Mouse (Mus musculus): Measurements from ENCODE around the gene Arid1b. TPM values are rescaled to one million over a fixed set of nuclear protein-coding genes. Genes with fewer than 3 reads are reported as not detected.

Gene Arid1b
- total and polyA plus RNA-seq, 3 experiments = 6.1 to 12.4 (median 9.7) TPM

- H3K9me3 ChIP-seq (replicated peaks; ENCODE audit: low read length) = no peaks in the 10 kb centered on the region
- H3K4me1 ChIP-seq (ENCODE audit: control insufficient read depth in 1 of 2, insufficient read depth in 2 of 2) = peaks cover 0 to 41% of the 10 kb centered on the region in 2 experiments; a peak in 2 of 4 replicates
- no peak overlapping the region for H3K27ac ChIP-seq (ENCODE audit: insufficient read depth, low read depth)
- H3K36me3 ChIP-seq (replicated peaks in 1 of 2; ENCODE audit: control insufficient read depth in 1 of 2, insufficient read depth in 1 of 2, low read length in 1 of 2) = peaks cover 0 to 9% of the 10 kb centered on the region in 2 experiments
- no peak overlapping the region for H3K4me3 ChIP-seq (replicated peaks in 1 of 3; ENCODE audit: low read depth in 2 of 3, low read length in 2 of 3, poor library complexity in 1 of 3)
- H3K4me2 ChIP-seq (ENCODE audit: insufficient read depth, low read depth, poor library complexity, severe bottlenecking) = no peak overlapping the region
- in situ Hi-C loops (cut with MboI; ENCODE audit: low pct_ligation_motif_present, low pct_unique_long_range_greater_than_20kb, low sequenced_read_pairs) (no loop called here), dilution Hi-C loops (cut with MboI; ENCODE audit: extremely low pct_ligation_motif_present, extremely low pct_unique_long_range_greater_than_20kb, low sequenced_read_pairs) (no loop called here)
- H3K79me2 ChIP-seq (replicated peaks; ENCODE audit: control insufficient read depth, extremely low read depth, insufficient read depth, poor library complexity, severe bottlenecking) = no peaks in the 10 kb centered on the region; the same call in 1 of the 2 replicates
- H3K9ac ChIP-seq (ENCODE audit: insufficient read depth, low read depth) = no peak overlapping the region
- H3K27me3 ChIP-seq (replicated peaks) = no peaks in the 10 kb centered on the region
- no peak for DNase-seq (ENCODE audit: extremely low read depth)
- no peak for TF ChIP-seq TBP (conservative IDR thresholded peaks at IDR 0.05; ENCODE audit: low read depth, low read length)
- TF ChIP-seq ELF1 (IDR thresholded peaks at IDR 0.05; ENCODE audit: low read depth, low read length) = no peak
- no peak for TF ChIP-seq USF2 (conservative IDR thresholded peaks at IDR 0.05; ENCODE audit: low read depth, low read length)
- TF ChIP-seq MXI1 (IDR thresholded peaks at IDR 0.05; ENCODE audit: low read depth, low read length) = no peak
- TF ChIP-seq SMC3 (IDR thresholded peaks at IDR 0.05; ENCODE audit: low read depth, low read length) = no peak
- TF ChIP-seq BHLHE40 (IDR thresholded peaks at IDR 0.05; ENCODE audit: low read depth, low read length) = no peak
- TF ChIP-seq E2F4 (IDR thresholded peaks at IDR 0.05; ENCODE audit: insufficient replicate concordance, low read depth, low read length) = no peak
- no peak for TF ChIP-seq KAT2A (IDR thresholded peaks at IDR 0.05; ENCODE audit: insufficient replicate concordance, low read length)
- no peak for TF ChIP-seq RCOR1 (conservative IDR thresholded peaks at IDR 0.05; ENCODE audit: low read depth, low read length)
- no peak for TF ChIP-seq NELFE (IDR thresholded peaks at IDR 0.05; ENCODE audit: low read depth, low read length)
- TF ChIP-seq NRF1 (IDR thresholded peaks at IDR 0.05; ENCODE audit: low read depth, low read length) = no peak
- TF ChIP-seq PAX5 (IDR thresholded peaks at IDR 0.05; ENCODE audit: low read length) = no peak
- TF ChIP-seq CHD1 (IDR thresholded peaks at IDR 0.05; ENCODE audit: low read depth, low read length) = no peak
- no peak for TF ChIP-seq TCF12 (IDR thresholded peaks at IDR 0.05; ENCODE audit: low read depth, low read length)
Measured at GRCm38 (mm10) chr17:5118171-5118570, 124.0 kb downstream of the Arid1b start.

GRCm38 (mm10) chr17:5124643-5125042 is 130.5 kb downstream of the Arid1b start:
- Histone ChIP-seq H3K79me2 (replicated peaks; ENCODE audit: control insufficient read depth, extremely low read depth, insufficient read depth, poor library complexity, severe bottlenecking) (no peaks in the 10 kb centered on the region; the same call in 1 of the 2 replicates), H3K27ac (ENCODE audit: insufficient read depth, low read depth) (no peak overlapping the region), H3K27me3 (replicated peaks) (no peaks in the 10 kb centered on the region), H3K4me1 (ENCODE audit: control insufficient read depth in 1 of 2, insufficient read depth in 2 of 2) (peaks cover 12 to 85% of the 10 kb centered on the region in 2 experiments), H3K4me2 (ENCODE audit: insufficient read depth, low read depth, poor library complexity, severe bottlenecking) (no peak overlapping the region), H3K4me3 (replicated peaks in 1 of 3; ENCODE audit: low read depth in 2 of 3, low read length in 2 of 3, poor library complexity in 1 of 3) (no peak overlapping the region), H3K36me3 (replicated peaks in 1 of 2; ENCODE audit: control insufficient read depth in 1 of 2, insufficient read depth in 1 of 2, low read length in 1 of 2) (peaks cover 0 to 15% of the 10 kb centered on the region in 2 experiments), H3K9me3 (replicated peaks; ENCODE audit: low read length) (no peaks in the 10 kb centered on the region), H3K9ac (ENCODE audit: insufficient read depth, low read depth) (no peak overlapping the region)
- in situ Hi-C loops (cut with MboI; ENCODE audit: low pct_ligation_motif_present, low pct_unique_long_range_greater_than_20kb, low sequenced_read_pairs) = no loop called here
- TF ChIP-seq POLR2A (IDR thresholded peaks at IDR 0.05; ENCODE audit: low read depth, low read length) (no peak), CHD1 (IDR thresholded peaks at IDR 0.05; ENCODE audit: low read depth, low read length) (no peak), JUND (conservative IDR thresholded peaks at IDR 0.05; ENCODE audit: low read depth, low read length) (no peak), MAZ (IDR thresholded peaks at IDR 0.05; ENCODE audit: low read depth, low read length) (no peak), TBP (conservative IDR thresholded peaks at IDR 0.05; ENCODE audit: low read depth, low read length) (no peak), MEF2A (IDR thresholded peaks at IDR 0.05; ENCODE audit: borderline replicate concordance, low read depth, low read length) (no peak)
- DNase-seq (ENCODE audit: extremely low read depth) = no peak
- dilution Hi-C loops (cut with MboI; ENCODE audit: extremely low pct_ligation_motif_present, extremely low pct_unique_long_range_greater_than_20kb, low sequenced_read_pairs) = no loop called here

Measured in CH12.LX (cell line).